Mouse (Mus musculus) right cerebral cortex, adult 2 months (tissue): ENCODE data around the gene B3galt4.
A peak's percentile ranks its signal among the peaks of the same experiment; 100 is the strongest.

Source experiments
- DNase-seq, 2 experiments: peaks; one replicate each; pipeline ENCODE4 v3.0.0; 2021 to 2022; ENCODE audit warnings: low spot score in 2 of 2

B3galt4 gene

DNA sequence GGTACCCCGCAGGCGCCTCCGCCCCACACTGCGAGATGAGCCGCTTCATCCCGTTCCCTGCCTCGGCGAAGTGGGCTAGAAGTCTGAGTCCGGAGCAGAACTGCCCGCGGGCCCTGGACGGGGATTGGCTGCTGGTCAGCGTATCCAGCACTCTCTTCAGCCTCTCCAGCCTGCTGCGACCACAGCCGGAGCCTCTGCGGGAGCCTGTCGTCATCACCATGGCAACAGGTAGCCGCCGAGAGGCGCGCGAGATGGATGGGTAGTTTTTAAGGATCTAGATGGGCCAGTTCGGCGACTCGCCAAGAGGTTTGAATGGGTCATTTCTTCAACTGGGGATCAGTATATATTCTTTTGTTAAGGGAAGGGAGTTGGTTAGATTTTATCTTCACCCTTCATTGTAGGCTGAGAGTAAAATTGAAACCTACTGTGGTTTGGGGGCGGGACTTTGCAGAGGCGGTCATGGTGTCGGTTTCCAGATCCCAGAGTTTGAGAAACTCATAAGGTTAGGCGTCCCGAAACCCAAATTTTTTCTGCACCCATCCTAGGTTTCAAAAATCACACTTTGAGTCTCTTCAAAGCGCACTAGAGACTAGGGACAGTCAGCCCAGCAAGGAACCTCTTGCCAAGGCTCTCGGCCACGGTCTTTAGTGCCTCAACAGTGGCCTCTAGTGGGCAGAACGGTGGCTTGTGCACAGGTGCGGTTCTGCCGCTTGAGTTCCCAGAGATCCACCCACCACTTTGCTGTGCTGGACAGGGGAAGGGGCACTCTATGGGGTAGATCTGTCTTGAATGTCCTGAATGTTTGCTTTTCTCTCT is 30.8 kb downstream of the B3galt4 start:
- peak; percentile 86 to 91 for DNase-seq

DNA sequence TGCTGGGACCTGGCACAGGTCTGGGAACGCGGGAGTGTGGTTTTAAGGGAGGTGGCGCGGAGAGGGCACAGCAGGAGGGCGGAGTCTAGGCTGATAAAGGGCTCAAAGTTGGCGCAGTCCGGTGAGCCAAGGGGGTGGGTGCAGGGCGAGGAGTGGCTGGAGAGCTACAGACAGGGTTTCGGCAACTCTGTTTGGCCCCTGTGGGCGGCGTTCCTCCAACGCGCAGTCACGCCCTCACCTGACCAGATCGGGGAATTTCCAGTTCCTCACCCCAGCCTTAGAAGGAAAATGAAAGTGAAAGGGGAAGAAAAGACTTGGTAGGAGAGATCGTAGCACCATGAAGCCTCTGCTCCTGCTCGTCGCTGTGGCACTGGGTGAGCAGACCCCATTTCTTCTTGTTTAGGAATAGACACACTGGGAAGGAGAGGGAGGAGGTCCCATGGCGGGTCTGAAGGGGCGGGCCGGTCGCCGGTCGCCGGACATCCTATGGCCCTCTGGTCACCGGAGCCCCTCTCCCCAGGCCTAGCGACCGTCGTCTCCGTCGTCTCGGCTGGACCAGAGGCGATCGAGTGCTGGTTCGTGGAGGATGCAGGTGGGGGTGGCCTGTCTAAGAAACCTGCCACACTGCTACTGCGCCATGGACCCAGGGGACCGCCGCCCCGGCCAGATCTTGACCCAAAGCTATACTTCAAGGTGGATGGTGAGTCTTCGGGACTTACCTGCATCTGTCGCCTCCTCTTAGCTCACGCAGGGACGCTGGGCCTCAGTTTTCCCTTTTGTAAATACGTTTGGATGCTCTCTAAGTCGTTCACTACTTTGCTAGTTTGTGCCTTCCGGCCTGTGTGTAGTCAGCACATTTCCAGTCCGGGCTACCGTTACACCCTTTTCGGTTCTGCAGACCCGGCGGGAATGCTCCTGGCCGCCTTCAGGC is 31.7 kb downstream of the B3galt4 start:
- DNase-seq, result peak in 1 of 2 experiments; percentile 50

DNA sequence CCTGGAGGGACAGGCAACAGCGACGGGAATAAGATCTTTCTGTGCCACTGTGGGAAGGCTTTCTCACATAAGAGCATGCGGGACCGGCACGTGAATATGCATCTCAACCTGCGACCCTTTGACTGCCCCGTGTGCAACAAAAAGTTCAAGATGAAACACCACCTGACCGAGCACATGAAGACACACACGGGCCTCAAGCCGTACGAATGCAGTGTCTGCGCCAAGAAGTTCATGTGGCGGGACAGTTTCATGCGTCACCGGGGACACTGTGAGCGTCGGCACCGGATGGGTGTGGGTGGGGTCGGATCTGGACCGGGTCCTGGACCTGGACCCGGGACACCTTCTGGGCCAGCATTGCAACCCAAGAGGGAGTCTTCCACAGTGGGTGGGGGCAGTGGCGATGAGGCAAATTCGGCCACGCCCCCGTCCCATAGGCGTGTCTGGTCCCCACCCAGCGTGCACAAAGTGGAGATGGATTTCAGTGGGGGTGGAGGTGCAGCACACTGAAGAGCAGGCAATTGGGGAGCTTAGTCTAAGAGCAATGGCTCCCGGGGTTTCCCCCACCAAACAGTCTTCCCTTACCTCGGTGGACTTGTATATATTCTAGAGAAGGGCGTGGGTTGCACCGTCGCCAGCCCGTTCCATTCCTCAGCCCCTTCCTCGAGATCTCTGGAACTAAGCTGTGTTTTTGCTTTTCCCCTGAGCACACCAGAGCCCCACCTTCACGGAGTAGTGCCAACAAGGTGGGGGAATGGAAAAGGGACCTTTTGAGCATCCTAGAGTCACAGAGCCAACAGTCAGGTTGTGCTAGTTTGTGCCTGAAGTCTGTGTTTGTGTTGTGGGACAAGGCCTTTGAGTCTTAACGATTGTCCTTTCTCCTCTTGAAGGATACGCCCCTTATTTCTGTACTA is 32.7 kb downstream of the B3galt4 start:
- no peak for DNase-seq

DNA sequence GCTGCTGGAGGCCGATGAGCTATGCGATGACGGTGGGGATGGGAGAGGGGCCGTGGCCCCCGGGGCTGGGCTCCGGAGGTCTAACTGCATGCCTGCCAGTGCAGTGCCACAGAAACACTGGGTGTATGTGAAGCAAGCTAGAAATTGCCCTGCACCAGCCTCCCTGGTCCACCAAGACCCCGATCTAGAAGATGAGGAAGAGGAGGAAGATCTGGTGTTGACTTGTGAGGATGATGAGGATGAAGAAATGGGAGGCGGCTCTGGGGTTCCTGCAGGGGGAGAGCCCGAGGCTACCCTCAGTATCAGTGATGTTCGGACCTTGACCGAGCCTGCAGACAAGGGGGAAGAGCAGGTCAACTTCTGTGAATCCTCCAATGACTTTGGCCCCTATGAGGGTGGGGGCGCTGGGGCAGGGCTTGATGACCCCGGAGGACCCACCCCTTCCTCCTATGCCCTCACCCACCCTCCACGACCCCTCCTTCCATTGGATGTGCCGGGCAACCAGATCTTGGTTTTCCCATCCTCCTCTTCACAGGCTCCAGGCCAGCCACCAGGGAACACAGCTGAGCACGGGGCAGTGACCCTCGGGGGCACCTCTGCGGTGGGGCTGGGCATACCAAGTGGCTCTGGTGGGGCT is 33.5 kb downstream of the B3galt4 start:
- DNase-seq, result no peak

DNA sequence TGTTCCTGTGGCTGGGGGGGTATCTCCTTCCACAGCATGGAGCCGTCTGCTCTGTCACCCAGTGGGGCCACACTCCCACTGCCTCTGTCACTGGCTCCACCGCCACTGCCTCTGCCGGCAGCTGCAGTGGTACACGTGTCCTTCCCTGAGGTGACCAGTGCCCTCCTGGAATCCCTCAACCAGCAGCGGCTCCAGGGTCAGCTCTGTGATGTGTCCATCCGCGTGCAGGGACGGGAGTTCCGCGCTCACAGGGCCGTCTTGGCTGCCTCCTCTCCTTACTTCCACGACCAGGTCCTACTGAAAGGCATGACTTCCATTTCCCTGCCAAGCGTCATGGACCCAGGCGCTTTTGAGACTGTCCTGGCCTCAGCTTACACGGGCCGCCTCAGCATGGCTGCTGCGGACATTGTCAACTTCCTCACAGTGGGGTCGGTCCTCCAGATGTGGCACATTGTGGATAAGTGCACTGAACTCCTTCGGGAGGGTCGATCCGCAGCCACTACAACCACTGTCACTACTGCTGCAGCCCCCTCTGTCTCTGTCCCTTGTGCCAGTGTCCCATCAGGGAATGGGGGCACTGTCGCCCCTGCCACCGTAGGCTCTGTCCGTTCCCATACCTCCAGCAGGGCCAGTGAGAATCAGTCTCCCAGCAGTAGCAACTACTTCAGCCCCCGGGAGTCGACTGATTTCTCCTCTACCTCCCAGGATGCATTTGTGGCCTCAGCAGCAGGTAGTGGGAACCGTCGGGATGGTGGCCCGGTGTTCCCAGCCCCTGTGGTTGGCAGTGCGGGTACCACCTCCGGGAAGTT is 34.2 kb downstream of the B3galt4 start:
- DNase-seq, result peak in 1 of 2 experiments; percentile 5

DNA sequence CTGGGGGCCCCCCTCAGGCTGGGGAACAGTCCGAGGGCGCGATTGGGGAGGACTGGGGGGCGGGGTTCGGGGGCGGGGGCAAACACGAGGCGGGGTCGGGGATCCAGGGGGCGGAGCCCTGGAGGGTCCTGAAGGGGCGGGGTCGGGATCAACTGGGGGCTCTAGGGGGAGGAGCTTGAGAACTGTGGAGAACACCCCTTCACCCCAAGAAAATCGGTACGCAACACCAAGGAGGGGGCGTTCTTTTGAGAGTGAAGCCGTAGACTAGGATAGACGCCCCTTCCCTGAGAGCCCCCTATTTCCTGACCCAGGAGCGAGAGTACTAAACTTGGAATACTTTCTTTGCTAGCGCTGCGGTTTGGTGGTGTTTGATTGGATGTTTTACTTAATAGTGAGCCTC is 35.0 kb downstream of the B3galt4 start:
- DNase-seq, result no peak

DNA sequence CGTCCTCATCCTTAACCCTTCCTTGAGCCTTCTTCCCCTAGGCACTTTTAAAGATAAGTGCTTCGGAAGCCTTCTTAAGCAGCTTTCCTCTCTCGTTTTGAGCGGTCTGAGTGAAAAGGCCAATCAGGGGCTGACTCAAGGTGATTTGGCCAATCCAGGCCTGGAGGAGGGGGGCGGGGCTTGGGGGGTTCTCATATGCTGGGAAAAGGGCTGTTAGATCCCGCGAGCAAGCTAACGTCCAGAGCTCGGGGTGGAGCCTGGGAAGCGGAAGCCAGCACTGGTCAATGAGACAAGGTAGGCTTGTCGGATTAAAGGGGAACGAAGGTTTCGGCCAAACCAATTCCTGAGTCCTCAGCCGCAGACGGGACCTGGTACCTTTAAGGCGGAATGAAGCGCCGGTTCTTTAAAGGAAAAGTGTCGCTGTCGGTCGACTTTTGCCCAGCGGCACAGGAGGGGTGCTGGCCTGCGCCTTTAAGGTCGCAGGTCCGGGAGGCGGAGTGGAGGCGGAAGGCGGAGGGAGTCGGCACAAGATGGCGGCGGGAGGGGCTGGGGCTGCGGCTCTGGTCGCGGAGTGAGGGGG is 35.5 kb downstream of the B3galt4 start, which contains the start of the genes Tapbp and Zbtb22:
Gene Tapbp (plus strand): TSS at position 229 of the 580 bp plus-strand sequence.
Gene Zbtb22 (plus strand): TSS at position 234 of the 580 bp plus-strand sequence.
- DNase-seq, result peak; percentile 96 to 98

DNA sequence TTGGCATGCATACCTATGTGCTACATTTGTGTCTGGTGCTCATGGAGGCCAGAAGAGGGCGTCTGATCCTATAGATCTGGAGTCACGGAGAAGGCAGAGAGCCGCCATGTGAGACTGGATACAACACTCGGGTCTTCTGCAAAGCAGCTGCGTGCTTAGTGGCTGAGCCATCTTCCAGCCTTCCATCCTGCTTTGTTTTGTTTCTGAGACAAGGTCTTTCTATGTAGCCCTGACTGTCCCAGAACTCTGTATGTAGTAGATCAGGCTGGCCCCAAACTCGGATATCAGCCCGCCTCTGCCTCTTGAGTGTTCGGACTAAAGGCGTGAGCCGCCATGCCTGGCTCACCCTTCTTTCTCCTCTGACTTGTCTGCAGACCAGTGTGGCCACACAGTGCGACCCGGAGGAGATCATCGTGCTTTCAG is 36.3 kb downstream of the B3galt4 start:
- DNase-seq, result no peak

DNA sequence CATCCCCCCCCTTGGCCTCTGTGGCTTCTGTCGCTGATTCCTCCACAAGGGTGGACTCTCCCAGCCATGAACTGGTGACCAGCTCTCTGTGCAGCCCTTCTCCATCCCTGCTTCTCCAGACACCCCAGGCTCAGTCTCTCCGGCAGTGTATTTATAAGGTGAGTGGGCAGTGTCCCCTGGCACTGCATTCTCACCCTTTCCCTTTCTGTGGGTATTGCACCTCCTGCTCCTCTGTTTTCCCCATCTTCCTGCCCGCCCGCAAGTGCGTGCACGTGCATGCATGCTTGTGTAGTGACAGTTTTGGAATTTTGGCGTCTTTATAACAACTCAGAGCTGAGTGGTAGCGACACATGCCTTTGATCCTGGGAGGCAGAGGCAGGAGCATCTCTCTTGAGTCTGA is 37.4 kb downstream of the B3galt4 start:
- DNase-seq, result no peak

DNA sequence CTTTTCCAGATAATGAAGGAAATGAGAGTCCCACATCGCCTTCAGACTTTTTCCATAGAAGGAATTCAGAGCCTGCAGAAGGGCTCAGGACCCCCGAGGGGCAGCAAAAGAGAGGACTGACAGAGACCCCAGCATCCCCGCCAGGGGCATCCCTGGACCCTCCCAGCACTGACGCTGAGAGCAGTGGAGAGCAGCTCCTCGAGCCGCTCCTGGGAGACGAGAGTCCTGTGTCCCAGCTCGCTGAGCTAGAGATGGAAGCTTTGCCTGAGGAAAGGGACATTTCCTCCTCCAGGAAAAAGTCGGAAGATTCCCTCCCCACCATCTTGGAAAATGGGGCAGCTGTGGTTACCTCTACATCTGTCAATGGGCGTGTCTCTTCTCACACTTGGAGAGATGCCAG is 38.0 kb downstream of the B3galt4 start:
- DNase-seq, result no peak

DNA sequence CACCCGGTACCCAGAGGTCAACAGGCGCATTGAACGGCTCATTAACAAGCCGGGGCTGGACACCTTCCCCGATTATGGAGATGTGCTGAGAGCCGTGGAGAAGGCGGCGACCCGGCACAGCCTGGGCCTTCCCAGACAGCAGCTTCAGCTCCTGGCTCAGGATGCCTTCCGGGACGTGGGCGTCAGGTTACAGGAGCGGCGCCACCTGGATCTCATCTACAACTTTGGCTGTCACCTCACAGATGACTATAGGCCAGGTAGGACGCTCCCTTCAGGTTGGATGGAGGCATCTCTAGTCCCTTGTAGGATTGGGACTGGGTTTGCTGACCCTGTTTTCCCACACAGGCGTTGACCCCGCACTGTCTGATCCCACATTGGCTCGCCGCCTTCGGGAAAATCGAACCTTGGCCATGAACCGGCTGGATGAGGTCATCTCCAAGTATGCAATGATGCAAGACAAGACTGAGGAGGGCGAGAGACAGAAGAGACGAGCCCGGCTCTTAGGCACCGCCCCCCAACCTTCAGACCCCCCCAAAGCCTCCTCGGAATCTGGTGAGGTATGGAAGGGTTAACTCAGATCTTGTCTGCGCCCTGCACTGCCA is 39.4 kb downstream of the B3galt4 start:
- no peak for DNase-seq

DNA sequence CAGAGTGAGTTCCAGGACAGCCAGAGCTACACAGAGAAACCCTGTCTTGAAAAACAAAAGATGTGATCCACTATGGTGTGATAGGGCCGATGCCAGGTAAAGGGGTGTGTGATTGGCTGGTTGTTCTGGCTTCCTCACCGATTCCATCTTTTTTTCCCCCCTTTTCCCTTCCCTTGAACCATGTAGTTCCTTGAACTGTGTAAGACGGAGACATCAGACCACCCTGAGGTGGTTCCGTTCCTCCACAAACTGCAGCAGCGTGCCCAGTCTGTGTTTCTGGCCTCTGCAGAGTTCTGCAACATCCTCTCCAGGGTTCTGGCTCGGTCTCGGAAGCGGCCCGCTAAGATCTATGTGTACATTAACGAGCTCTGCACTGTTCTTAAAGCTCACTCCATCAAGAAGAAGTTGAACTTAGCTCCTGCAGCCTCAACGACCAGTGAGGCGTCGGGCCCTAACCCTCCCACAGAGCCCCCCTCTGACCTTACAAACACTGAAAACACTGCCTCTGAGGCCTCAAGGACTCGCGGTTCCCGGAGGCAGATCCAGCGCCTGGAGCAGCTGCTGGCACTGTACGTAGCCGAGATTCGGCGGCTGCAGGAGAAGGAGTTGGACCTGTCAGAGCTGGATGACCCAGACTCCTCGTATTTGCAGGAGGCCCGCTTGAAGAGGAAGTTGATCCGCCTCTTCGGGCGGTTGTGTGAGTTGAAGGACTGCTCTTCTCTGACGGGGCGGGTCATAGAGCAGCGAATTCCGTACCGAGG is 40.1 kb downstream of the B3galt4 start:
- no peak for DNase-seq

DNA sequence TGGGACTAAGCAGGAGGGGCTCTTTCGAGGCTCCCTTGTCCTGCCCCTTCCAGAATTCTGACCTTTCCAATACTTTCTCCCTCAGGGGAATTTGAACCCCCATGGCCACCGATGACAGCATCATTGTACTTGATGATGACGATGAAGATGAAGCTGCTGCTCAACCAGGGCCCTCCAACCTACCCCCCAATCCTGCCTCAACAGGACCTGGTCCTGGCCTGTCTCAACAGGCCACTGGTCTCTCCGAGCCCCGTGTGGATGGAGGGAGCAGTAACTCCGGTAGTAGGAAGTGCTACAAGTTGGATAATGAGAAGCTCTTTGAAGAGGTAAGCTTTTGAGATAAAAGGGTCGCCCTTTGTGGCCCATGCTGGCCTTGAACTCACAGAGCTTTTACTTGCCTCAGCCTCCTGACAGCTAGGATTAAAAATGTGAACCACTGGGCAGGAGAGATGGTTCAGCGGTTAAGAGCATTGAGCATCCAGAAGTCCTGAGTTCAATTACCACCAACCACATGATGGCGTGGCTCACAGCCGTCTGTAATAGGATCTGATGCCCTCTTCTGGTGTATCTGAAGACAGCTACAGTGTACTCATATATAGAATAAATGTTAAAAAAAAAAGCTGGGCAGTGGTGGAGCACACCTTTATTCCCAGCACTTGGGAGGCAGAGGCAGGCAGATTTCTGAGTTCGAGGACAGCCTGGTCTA is 40.8 kb downstream of the B3galt4 start:
- no peak for DNase-seq

DNA sequence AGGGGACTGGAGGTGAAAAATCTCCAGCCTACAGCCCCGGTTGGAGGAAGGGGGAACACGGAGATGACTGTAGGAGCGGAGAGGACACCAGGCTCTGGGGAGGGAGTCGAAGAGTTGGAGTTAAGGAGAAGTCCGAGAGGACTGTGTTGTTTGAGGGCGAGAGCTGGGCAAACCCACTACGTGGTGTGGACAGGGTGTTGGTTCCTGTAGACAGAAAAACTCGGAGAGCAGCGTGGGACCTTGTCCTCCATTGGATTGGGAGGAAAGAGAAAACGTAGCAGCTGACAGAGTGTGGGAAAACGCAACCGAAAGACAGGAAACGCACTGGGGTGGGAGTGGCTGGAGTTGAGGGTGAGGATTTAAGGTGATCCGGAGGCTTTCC is 41.4 kb downstream of the B3galt4 start:
- no peak for DNase-seq

DNA sequence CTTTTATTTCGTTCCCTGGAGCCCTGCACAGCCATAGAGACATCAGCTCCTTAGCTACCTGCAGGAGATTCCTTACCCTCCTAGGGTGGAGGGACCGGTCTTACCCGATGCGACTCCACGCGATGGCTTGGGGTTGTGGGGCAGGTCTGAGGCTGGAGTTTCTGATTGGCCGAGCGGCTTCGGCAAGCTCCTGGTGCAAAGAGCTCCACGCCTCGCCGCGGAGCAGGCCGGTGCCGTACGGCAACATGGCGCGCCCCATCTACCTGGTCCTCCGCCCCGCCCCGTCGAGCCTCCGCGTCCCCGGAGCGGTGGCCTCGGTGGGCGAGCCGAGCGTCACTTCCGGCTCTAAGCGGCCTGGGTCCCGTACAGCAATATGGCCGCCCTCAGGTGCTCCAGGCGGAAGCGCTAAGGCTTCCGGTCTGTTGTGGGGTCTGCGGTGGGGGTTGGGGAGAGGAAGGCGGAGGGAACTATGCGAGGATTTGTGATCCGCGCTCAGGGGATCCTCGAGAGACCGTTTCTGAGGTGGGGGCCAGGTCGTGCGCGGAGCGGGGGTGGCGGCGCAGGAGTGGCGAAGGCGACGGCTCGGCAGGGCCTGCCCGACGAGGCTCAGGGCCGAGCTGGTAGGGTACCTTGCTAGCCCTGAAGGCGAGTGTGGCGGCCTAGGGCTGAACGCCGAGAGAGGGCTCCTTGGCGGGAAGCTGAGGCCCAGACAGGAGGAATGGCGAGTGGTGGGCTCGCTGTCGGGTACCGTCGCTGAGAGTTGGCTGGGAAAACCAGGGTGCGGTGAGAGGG is 42.0 kb downstream of the B3galt4 start, which contains the start of gene Daxx:
Gene Daxx (plus strand): TSS at position 338 of the 792 bp plus-strand sequence.
- DNase-seq, result peak; percentile 98 to 99

DNA sequence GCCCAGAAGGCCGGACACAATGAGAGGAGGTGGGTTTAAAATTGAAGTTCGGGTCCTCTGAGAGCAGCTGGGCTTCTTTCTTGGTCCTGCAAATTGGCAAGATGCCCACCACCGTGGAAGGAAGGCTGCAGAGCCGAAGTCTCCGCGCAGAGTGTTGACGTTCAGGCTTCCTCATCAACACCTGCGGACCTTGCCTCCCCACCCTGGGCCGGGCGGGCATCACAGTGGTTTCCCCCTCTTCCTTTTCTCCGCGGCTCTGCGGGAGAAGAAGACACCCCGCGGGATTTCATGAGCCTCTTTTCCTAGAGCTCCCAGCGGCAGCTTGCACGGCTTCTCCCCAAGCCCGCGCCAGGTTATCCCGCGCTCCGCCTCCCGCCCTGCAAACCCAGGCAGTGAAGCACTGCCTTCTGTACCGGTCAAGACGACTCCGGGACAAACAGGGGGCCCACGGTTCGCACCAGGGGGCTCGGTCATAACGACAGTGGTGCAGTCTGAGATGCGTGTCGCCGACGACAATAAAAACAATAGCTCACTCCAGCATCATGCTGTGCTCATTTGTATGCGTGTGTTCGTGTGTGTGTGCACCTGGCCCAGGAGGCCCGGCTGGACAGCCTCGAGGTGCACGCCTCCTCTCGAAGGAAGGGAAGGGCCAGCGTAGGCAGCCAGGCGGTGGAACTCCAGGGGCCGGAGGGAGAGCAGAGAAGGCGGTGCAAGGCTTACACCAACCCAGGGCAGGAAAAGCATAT is 42.8 kb downstream of the B3galt4 start:
- DNase-seq, result peak; percentile 57 to 63
